ENCODE assay signal across 29 mouse cellular contexts in the genomic region with DNA sequence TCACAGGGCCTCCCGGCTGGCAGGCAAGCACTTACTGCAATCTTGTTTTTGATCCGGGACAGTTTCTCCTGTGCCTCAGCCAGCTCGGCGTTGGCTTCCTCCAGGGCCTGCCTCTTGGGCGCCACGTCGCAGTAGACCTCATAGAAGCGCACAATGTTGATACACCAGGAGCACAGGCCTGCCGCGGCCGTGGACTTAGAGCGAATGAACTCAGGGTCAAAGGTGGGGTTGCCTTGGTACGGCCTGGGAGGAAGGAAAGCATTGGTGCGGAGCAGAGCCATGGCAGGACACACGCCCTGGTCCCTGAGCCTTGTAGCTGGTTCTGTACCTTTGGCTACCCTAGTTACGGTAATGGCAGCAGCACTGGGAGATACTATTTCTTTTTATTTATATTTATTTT.
A peak's percentile ranks its signal among the peaks of the same experiment; 100 is the strongest.
DNase-seq lines count a peak whose midpoint lies in the region; ATAC-seq and TF ChIP-seq lines count a peak whose summit lies in the region.
"Had no signal": no experiment of that assay in that cellular context is flagged by ENCODE, and none has a peak within 500 bp of the region (broad histone marks: within the 10 kb centered on the region; RNA-seq: fewer than 3 reads in every experiment).

No protein-coding gene starts in this region.

- peak; percentile 78 for DNase-seq in kidney, adult 11 months
- peak; percentile 50 for DNase-seq in kidney, postnatal 14 days
- no peak for DNase-seq in layer of hippocampus, adult 8-10 months (ENCODE audit: low spot score in 2 of 2)
- DNase-seq: adrenal gland, postnatal 25 days; B cell, adult 2 months; cerebellum, adult 18-20 months; gastrocnemius, adult 2 months; gastrocnemius, postnatal 36 days; heart, adult 18-20 months; heart, postnatal 36 days; lung, postnatal 36 days; retina, postnatal 1 day; right cerebral cortex, postnatal 14 days; thymus, postnatal 25 days had no signal

- no peak for ATAC-seq in kidney, embryonic 14.5 days (ENCODE audit: low FRiP score, low TSS enrichment)
- 0 out of 2 replicates have a peak, but pooled peaks have one; percentile 19 for ATAC-seq in liver, embryonic 16.5 days (ENCODE audit: low read depth)
- no peak for ATAC-seq in liver, embryonic 12.5 days
- ATAC-seq: forebrain, embryonic 16.5 days; hindbrain, postnatal 0 days; intestine, embryonic 16.5 days had no signal

- no peak for TF ChIP-seq CTCF in small intestine, adult 2 months (IDR thresholded peaks at IDR 0.05; ENCODE audit: extremely low read depth, insufficient read length, insufficient replicate concordance, low read depth, low read length)

- no peak overlapping the region for H3K27ac ChIP-seq in kidney, embryonic 14.5 days (ENCODE audit: low read depth, low read length)
- H3K27ac ChIP-seq in liver, embryonic 16.5 days (ENCODE audit: low read length) = no peak overlapping the region
- H3K27ac ChIP-seq in liver, embryonic 12.5 days = no peak overlapping the region
- peak overlapping the region; percentile 57; the same call in 1 of the 2 replicates for H3K27ac ChIP-seq in small intestine, adult 2 months (ENCODE audit: insufficient read depth, low read depth, low read length)
- H3K27ac ChIP-seq: gastrocnemius, adult 2 months; hindbrain, embryonic 12.5 days; hindbrain, postnatal 0 days; layer of hippocampus, adult 2 months; limb, embryonic 13.5 days; liver, embryonic 15.5 days; midbrain, embryonic 12.5 days; stomach, embryonic 15.5 days had no signal

- no peaks in the 10 kb centered on the region for H3K9me3 ChIP-seq in kidney, embryonic 14.5 days (ENCODE audit: control insufficient read depth, low read length)
- H3K9me3 ChIP-seq in liver, embryonic 16.5 days (replicated peaks; ENCODE audit: control insufficient read depth, low read length) = no peaks in the 10 kb centered on the region
- no peaks in the 10 kb centered on the region for H3K9me3 ChIP-seq in liver, embryonic 12.5 days (replicated peaks)
- H3K9me3 ChIP-seq: hindbrain, embryonic 12.5 days; limb, embryonic 13.5 days; liver, embryonic 15.5 days; midbrain, embryonic 12.5 days; stomach, embryonic 15.5 days had no signal

- no peak overlapping the region for H3K4me2 ChIP-seq in kidney, embryonic 14.5 days (replicated peaks; ENCODE audit: low read depth, low read length)
- H3K4me2 ChIP-seq in liver, embryonic 16.5 days (ENCODE audit: low read depth, low read length) = no peak overlapping the region
- no peak overlapping the region for H3K4me2 ChIP-seq in liver, embryonic 12.5 days
- H3K4me2 ChIP-seq: heart, embryonic 11.5 days; hindbrain, embryonic 12.5 days; limb, embryonic 13.5 days; liver, embryonic 15.5 days; midbrain, embryonic 12.5 days; stomach, embryonic 15.5 days had no signal

- H3K27me3 ChIP-seq in kidney, embryonic 14.5 days (ENCODE audit: control insufficient read depth, insufficient read depth, low read length) = no peaks in the 10 kb centered on the region
- no peaks in the 10 kb centered on the region for H3K27me3 ChIP-seq in liver, embryonic 16.5 days (ENCODE audit: control insufficient read depth, insufficient read depth, low read depth, low read length)
- 0 out of 2 replicates have a peak, but pooled peaks cover 1% of the 10 kb centered on the region for H3K27me3 ChIP-seq in liver, embryonic 12.5 days (replicated peaks)
- H3K27me3 ChIP-seq in small intestine, adult 2 months (ENCODE audit: control insufficient read depth, insufficient read depth, low read length) = no peaks in the 10 kb centered on the region
- H3K27me3 ChIP-seq: hindbrain, embryonic 12.5 days; limb, embryonic 13.5 days; liver, embryonic 15.5 days; midbrain, embryonic 12.5 days; stomach, embryonic 15.5 days had no signal

- TF ChIP-seq POLR2A in small intestine, adult 2 months (IDR thresholded peaks at IDR 0.05; ENCODE audit: low read depth, low read length) = no peak

- H3K4me1 ChIP-seq in kidney, embryonic 14.5 days (ENCODE audit: control insufficient read depth, insufficient read depth, low read length) = no peaks in the 10 kb centered on the region
- H3K4me1 ChIP-seq in liver, embryonic 16.5 days (ENCODE audit: control insufficient read depth, low read depth, low read length) = no peaks in the 10 kb centered on the region
- no peaks in the 10 kb centered on the region for H3K4me1 ChIP-seq in liver, embryonic 12.5 days
- peaks cover 4% of the 10 kb centered on the region; the same call in 1 of the 2 replicates for H3K4me1 ChIP-seq in small intestine, adult 2 months (ENCODE audit: control insufficient read depth, insufficient read depth, insufficient read length, low read length)
- H3K4me1 ChIP-seq: liver, embryonic 15.5 days; midbrain, embryonic 12.5 days; stomach, embryonic 15.5 days had no signal

- no peak overlapping the region for H3K9ac ChIP-seq in kidney, embryonic 14.5 days (ENCODE audit: low read depth, low read length)
- no peak overlapping the region for H3K9ac ChIP-seq in liver, embryonic 16.5 days (ENCODE audit: low read depth, low read length)
- no peak overlapping the region for H3K9ac ChIP-seq in liver, embryonic 12.5 days
- H3K9ac ChIP-seq: hindbrain, embryonic 12.5 days; limb, embryonic 13.5 days; liver, embryonic 15.5 days; midbrain, embryonic 12.5 days; stomach, embryonic 15.5 days had no signal

- H3K4me3 ChIP-seq in kidney, embryonic 14.5 days (ENCODE audit: low read length) = no peak overlapping the region
- no peak overlapping the region for H3K4me3 ChIP-seq in liver, embryonic 16.5 days (ENCODE audit: low read depth, low read length)
- H3K4me3 ChIP-seq in liver, embryonic 12.5 days = no peak overlapping the region
- H3K4me3 ChIP-seq in small intestine, adult 2 months (ENCODE audit: low read depth, low read length) = peak overlapping the region; percentile 25
- H3K4me3 ChIP-seq: erythroblast, embryonic 14.5 days; gastrocnemius, adult 2 months; hindbrain, embryonic 12.5 days; layer of hippocampus, adult 2 months; limb, embryonic 13.5 days; liver, embryonic 15.5 days; midbrain, embryonic 12.5 days; stomach, embryonic 15.5 days had no signal

- 64% methylated on average over 16 of the region's 16 CpGs for WGBS in kidney, embryonic 14.5 days
- WGBS in liver, embryonic 16.5 days (ENCODE audit: insufficient replicate concordance) = 72% methylated on average over 16 of the region's 16 CpGs
- 73% methylated on average over 16 of the region's 16 CpGs for WGBS in liver, embryonic 12.5 days (ENCODE audit: insufficient replicate concordance)
- 50% methylated on average over 16 of the region's 16 CpGs for WGBS in small intestine, adult 2 months

- H3K36me3 ChIP-seq in kidney, embryonic 14.5 days (ENCODE audit: control insufficient read depth, insufficient read depth, low read length) = no peaks in the 10 kb centered on the region
- no peaks in the 10 kb centered on the region for H3K36me3 ChIP-seq in liver, embryonic 16.5 days (ENCODE audit: control insufficient read depth, insufficient read depth)
- H3K36me3 ChIP-seq in liver, embryonic 12.5 days = no peaks in the 10 kb centered on the region
- H3K36me3 ChIP-seq in small intestine, adult 2 months (ENCODE audit: control insufficient read depth, insufficient read depth, low read length) = no peaks in the 10 kb centered on the region
- H3K36me3 ChIP-seq: limb, embryonic 13.5 days; liver, embryonic 15.5 days; midbrain, embryonic 12.5 days; stomach, embryonic 15.5 days had no signal

Comparison
In these comparisons a context has a peak if more than half of its experiments do, and no peak if none do; other contexts are left out.
1. DNase-seq: peak in kidney, adult 11 months (single experiment) and kidney, postnatal 14 days (single experiment); none in layer of hippocampus, adult 8-10 months (0 of 2).